Mouse (Mus musculus): Measurements from ENCODE around the gene Astn1.

- TF ChIP-seq CTCF (IDR thresholded peaks at IDR 0.05; ENCODE audit: low read depth) (no peak), EP300 (IDR thresholded peaks at IDR 0.05; ENCODE audit: low read depth) (no peak)
These were observed 241.0 kb downstream of the Astn1 start for GRCm38 (mm10) chr1:158603056-158603455.
